Mouse (Mus musculus) frontal cortex, postnatal 10 days (tissue): ENCODE measurements around the gene Fpr-rs7.

Experiments
- DNase-seq, 2 experiments: peaks; one replicate each; pipeline ENCODE4 v3.0.0; 2022; ENCODE audit warnings: low spot score in 2 of 2, mixed read lengths in 1 of 2

Fpr-rs7 gene

DNA sequence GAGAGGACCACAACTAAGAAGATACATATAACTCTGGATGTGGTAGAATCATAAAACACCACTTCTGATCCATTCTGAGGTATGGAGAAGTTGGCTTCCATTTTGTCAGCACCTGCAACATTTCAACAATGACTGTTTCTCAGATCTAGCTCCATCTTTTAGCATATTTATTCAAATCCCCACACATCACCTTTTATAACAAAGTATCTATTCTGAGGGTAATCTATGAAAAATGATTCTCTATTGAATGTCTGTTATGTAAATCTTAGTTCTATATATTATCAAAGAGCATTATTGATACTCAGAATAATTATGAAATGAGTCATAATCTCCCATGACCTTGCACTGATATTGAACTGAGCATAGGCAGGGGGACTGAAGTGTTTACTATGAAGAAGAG, at the start of gene Fpr-rs7:
Fpr-rs7 (minus strand) TSS at position 101 of the 400 bp plus-strand sequence.
- DNase-seq = no peak

DNA sequence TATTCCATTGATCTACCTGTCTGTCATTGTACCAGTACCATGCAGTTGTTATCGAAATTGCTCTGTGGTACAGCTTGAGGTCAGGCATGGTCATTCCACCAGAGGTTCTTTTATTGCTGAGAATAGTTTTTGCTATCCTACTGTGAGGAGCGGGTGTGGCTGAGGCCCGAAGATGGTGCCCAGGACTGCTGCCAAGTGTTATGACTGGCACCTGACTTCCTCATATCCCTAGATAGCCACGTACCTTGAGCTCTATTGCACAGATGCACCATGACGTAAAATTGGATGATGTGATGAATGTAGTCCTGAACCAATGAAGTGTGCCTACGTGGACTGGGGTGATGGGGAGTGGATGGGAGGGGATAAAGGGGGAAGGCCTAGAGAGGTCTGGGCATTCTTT, 39.9 kb downstream of the Fpr-rs7 start:
- DNase-seq = no peak

DNA sequence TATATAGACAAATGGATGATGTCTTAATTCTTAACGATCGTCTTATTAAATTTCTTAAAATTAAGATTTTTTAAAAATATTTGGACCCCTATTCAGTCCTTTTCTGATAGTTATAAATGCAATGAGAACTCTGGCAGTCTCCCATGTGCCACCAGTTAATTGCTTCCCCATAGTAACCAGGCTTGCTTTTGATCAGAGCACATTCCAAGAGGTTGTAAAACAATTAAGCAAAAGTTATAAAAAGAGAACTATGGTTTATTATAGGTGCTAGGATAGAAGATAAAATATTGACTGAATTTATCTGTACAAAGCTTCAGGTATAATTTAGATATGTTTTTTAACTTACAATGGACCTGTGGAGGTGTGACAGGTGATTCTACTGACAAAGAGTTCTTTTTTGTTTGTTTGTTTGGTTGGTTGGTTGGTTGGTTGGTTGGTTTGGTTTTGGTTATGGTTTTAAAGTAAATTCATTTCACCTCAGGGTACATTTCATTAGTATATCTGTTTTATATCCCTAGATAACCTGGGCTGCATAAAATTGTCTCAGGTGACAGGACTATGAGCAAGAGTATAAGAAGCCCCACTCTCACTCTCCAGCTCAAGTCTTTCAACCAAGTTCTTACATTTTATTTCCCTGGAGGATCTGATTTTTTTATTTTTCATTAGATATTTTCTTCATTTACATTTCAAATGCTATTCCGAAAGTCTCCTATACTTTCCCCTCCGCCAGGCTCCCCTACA, 42.2 kb downstream of the Fpr-rs7 start:
- no peak for DNase-seq
